Mouse (Mus musculus) heart, adult 2 months (tissue): ENCODE data around the gene Map3k9.

Experiments used
- CTCF ChIP-seq: fragments of 200-600 bp; IDR thresholded peaks from 2 replicates; pipeline ENCODE4 v1.8.1; 2022; ENCODE audit warnings: antibody characterized with exemption, mild to moderate bottlenecking, moderate library complexity
- POLR2A ChIP-seq: fragments of 200-500 bp; IDR thresholded peaks from 2 replicates; pipeline ENCODE4 v1.6.1; 2011; ENCODE audit warnings: mild to moderate bottlenecking, low read depth, low read length, control low read depth; ENCODE audit not compliant: insufficient read depth

GRCm38 (mm10) chr12:81683395-81683794, 97.6 kb downstream of the Map3k9 start:
- no peak for TF ChIP-seq CTCF
- TF ChIP-seq POLR2A, result no peak
